Mouse (Mus musculus) left cerebral cortex, adult 18-20 months (tissue): Measurements from ENCODE around the gene Nol3. TPM values are rescaled to one million over a fixed set of nuclear protein-coding genes. Genes with fewer than 3 reads are reported as not detected.
"Not testable (repeated sequence)": the region's sequence is repeated elsewhere in the genome, so short reads cannot be mapped to it uniquely, and the experiment has no call there.

Source experiments
- DNase-seq, 2 experiments: peaks; one replicate each; pipeline ENCODE4 v3.0.0; 2021 to 2022; ENCODE audit warnings: low spot score in 2 of 2, mixed read lengths in 1 of 2
- long read RNA-seq, 2 experiments: library from polyadenylated mRNA; stranded (forward); transcript quantifications; one replicate each; pipeline ENCODE4 v2.0.0; 2021
- total RNA-seq, 2 experiments: library from RNA; stranded (reverse); gene quantifications; 2 replicates each; pipeline ENCODE4 v1.2.3; 2021

Gene Nol3
- 10 to 100 TPM in 1 of 2 experiments, 1 to 10 TPM in 1; 9.4 to 10.8 TPM for total RNA-seq
- long read RNA-seq, experiment 1, transcript Nol3-201 (4 exons, 3,176 nt): major isoform, 18 of 24 reads
- long read RNA-seq, experiment 1, partial matches to known transcripts: 4 of 24 reads
- long read RNA-seq, experiment 1, other reads (novel, unspliced or antisense): 2 of 24 reads
- long read RNA-seq, experiment 2, transcript Nol3-201 (4 exons, 3,176 nt): major isoform, 11 of 14 reads
- long read RNA-seq, experiment 2, partial matches to known transcripts: 1 of 14 reads
- long read RNA-seq, experiment 2, other reads (novel, unspliced or antisense): 2 of 14 reads

- DNase-seq: no peak
Measured at GRCm38 (mm10) chr8:105275840-105276239, at the start of gene Nol3. Nol3 (plus strand) TSS chr8:105276140.

- no peak for DNase-seq
Measured at GRCm38 (mm10) chr8:105231503-105232320, 44.2 kb upstream of the Nol3 start.

- DNase-seq: not testable (repeated sequence)
Measured at GRCm38 (mm10) chr8:105232321-105232693, 43.6 kb upstream of the Nol3 start.

- no peak for DNase-seq
Measured at GRCm38 (mm10) chr8:105233126-105233935, 42.6 kb upstream of the Nol3 start.

GRCm38 (mm10) chr8:105235206-105235605 is 40.7 kb upstream of the Nol3 start:
- DNase-seq: no peak

- DNase-seq: no peak
Measured at GRCm38 (mm10) chr8:105237442-105238142, 38.3 kb upstream of the Nol3 start.

GRCm38 (mm10) chr8:105241016-105241415 is 34.9 kb upstream of the Nol3 start:
- no peak for DNase-seq

GRCm38 (mm10) chr8:105251954-105252353 is 24.0 kb upstream of the Nol3 start:
- DNase-seq: no peak

- DNase-seq: no peak
Measured at GRCm38 (mm10) chr8:105252680-105253537, 23.0 kb upstream of the Nol3 start.

GRCm38 (mm10) chr8:105253766-105254151 is 22.2 kb upstream of the Nol3 start:
- no peak for DNase-seq

- DNase-seq: peak; percentile 91 to 92
Measured at GRCm38 (mm10) chr8:105254152-105254965, 21.6 kb upstream of the Nol3 start.

- no peak for DNase-seq
Measured at GRCm38 (mm10) chr8:105254966-105255350, 21.0 kb upstream of the Nol3 start, which contains the start of gene B3gnt9. B3gnt9 (minus strand) TSS chr8:105255153.

GRCm38 (mm10) chr8:105257318-105258114 is 18.4 kb upstream of the Nol3 start:
- no peak for DNase-seq

GRCm38 (mm10) chr8:105258911-105259720 is 16.8 kb upstream of the Nol3 start:
- peak in 1 of 2 experiments; percentile 48 for DNase-seq

- peak; percentile 74 for DNase-seq
Measured at GRCm38 (mm10) chr8:105259721-105260320, 16.1 kb upstream of the Nol3 start.

- no peak for DNase-seq
Measured at GRCm38 (mm10) chr8:105260371-105261099, 15.4 kb upstream of the Nol3 start.
